Comparison of ENCODE assay signal across 8 mouse cellular contexts in the genomic region with DNA sequence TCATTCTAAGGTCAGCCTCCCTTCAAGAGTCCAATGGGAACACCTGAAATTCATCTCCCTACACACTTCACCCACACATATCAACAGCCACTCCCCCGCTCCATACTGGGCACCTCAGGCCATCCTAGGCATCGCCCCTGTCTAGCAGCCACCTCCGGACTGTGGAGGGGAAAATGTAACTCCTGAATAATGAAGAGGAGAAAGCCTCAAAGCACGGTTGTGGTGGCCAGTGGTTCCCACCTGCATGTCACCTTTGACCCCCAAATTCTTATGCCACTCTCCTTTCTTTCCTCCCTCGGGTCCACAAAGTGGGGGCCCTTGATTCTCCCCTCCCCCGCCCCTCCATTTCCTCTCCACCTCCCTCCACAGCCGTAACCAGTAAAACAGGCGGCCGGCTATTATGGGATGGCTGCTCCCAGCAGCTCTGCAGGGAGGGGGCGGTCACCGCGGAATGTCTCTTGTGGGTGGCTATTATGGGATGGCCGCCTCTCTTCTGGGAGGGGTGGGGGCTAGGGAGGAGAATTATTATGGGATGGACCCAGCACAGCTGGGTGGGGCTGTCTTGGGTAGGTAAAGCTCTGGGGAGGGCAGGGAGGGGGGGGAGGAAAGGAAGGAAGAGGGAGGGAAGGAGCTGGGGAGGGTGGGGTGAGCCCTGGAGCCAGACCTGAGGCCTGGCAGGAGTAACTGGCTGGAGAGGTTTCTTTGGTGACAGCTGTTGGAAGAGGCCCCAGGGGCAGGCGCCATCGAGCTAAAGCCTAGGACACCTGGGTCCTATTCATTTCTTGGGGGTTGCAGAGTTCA. TPM values are rescaled to one million over a fixed set of nuclear protein-coding genes. Genes with fewer than 3 reads are reported as not detected.
A peak's percentile ranks its signal among the peaks of the same experiment; 100 is the strongest.
DNase-seq lines count a peak whose midpoint lies in the region; ATAC-seq and TF ChIP-seq lines count a peak whose summit lies in the region.

No protein-coding gene starts in this region.

- peak; percentile 68 for ATAC-seq in G1E (ENCODE audit: extremely low read depth, insufficient number of reproducible peaks, low FRiP score, poor library complexity, severe bottlenecking)
- peak; percentile 78 for ATAC-seq in forebrain, embryonic 15.5 days (replicated peaks)
- peak; percentile 58 for ATAC-seq in liver, embryonic 15.5 days (ENCODE audit: insufficient read depth)
- peak; percentile 76 for ATAC-seq in neural tube, embryonic 12.5 days (ENCODE audit: low FRiP score, low read depth)

- under 1% methylated on average over 15 of the region's 15 CpGs for WGBS in forebrain, embryonic 15.5 days
- WGBS in liver, embryonic 15.5 days (ENCODE audit: insufficient replicate concordance): 2% methylated on average over 15 of the region's 15 CpGs
- 4% methylated on average over 15 of the region's 15 CpGs for WGBS in neural tube, embryonic 12.5 days

- no peak for TF ChIP-seq CTCF in G1E (IDR thresholded peaks at IDR 0.05; ENCODE audit: low read depth, low read length)

- peak overlapping the region; percentile 17 for H3K9ac ChIP-seq in forebrain, embryonic 15.5 days (replicated peaks)
- peak overlapping the region; percentile 55; the same call in 1 of the 2 replicates for H3K9ac ChIP-seq in liver, embryonic 15.5 days
- peak overlapping the region; percentile 40 for H3K9ac ChIP-seq in neural tube, embryonic 12.5 days

- no peaks in the 10 kb centered on the region for H3K36me3 ChIP-seq in G1E (replicated peaks)
- H3K36me3 ChIP-seq in forebrain, embryonic 15.5 days: no peaks in the 10 kb centered on the region
- H3K36me3 ChIP-seq in liver, embryonic 15.5 days (replicated peaks): no peaks in the 10 kb centered on the region
- H3K36me3 ChIP-seq in neural tube, embryonic 12.5 days: no peaks in the 10 kb centered on the region

- intact Hi-C loops in heart, postnatal 10 days (cut with DNase I): no loop called here

- H3K9me3 ChIP-seq in G1E (replicated peaks): no peaks in the 10 kb centered on the region
- no peaks in the 10 kb centered on the region for H3K9me3 ChIP-seq in forebrain, embryonic 15.5 days
- H3K9me3 ChIP-seq in liver, embryonic 15.5 days (replicated peaks): no peaks in the 10 kb centered on the region
- H3K9me3 ChIP-seq in neural tube, embryonic 12.5 days: no peaks in the 10 kb centered on the region

- H3K27ac ChIP-seq in forebrain, embryonic 15.5 days (replicated peaks): peak overlapping the region; percentile 94
- peak overlapping the region; percentile 84 for H3K27ac ChIP-seq in liver, embryonic 15.5 days (replicated peaks)
- H3K27ac ChIP-seq in neural tube, embryonic 12.5 days: peak overlapping the region; percentile 91

- H3K27me3 ChIP-seq in G1E (ENCODE audit: insufficient read depth, low read length): no peaks in the 10 kb centered on the region
- H3K27me3 ChIP-seq in forebrain, embryonic 15.5 days: no peaks in the 10 kb centered on the region
- no peaks in the 10 kb centered on the region for H3K27me3 ChIP-seq in liver, embryonic 15.5 days
- no peaks in the 10 kb centered on the region for H3K27me3 ChIP-seq in neural tube, embryonic 12.5 days (replicated peaks)

- H3K4me3 ChIP-seq in G1E (ENCODE audit: low read depth, low read length): peak overlapping the region; percentile 59; the same call in 1 of the 2 replicates
- peak overlapping the region; percentile 18 for H3K4me3 ChIP-seq in forebrain, embryonic 15.5 days
- peak overlapping the region; percentile 42 for H3K4me3 ChIP-seq in liver, embryonic 15.5 days (replicated peaks)
- H3K4me3 ChIP-seq in neural tube, embryonic 12.5 days: peak overlapping the region; percentile 15

- peak; percentile 77 for DNase-seq in G1E (ENCODE audit: low spot score)
- DNase-seq in cerebellum, adult 18-20 months: peak; percentile 69 to 78
- DNase-seq in heart, postnatal 10 days: peak; percentile 83 to 86
- DNase-seq in kidney, postnatal 36 days: peak; percentile 87 to 92
- DNase-seq in thymus, postnatal 0 days (ENCODE audit: low spot score): peak; percentile 81

- peaks cover 49% of the 10 kb centered on the region for H3K4me1 ChIP-seq in G1E (ENCODE audit: insufficient read depth, low read depth, low read length)
- H3K4me1 ChIP-seq in forebrain, embryonic 15.5 days: peaks cover 25% of the 10 kb centered on the region
- H3K4me1 ChIP-seq in liver, embryonic 15.5 days (replicated peaks): peaks cover 53% of the 10 kb centered on the region
- peaks cover 22% of the 10 kb centered on the region for H3K4me1 ChIP-seq in neural tube, embryonic 12.5 days

- peak overlapping the region; percentile 45 for H3K4me2 ChIP-seq in forebrain, embryonic 15.5 days (replicated peaks)
- H3K4me2 ChIP-seq in liver, embryonic 15.5 days: peak overlapping the region; percentile 74
- peak overlapping the region; percentile 59 for H3K4me2 ChIP-seq in neural tube, embryonic 12.5 days (replicated peaks)

RNA-seq across cellular contexts. Expression of gene Chd4, which starts 6.1 kb away (rescaled TPM):
- total RNA-seq in G1E (2014; fragmentation: Nextera tagmentation) (235 and 241 TPM in 2 replicates), G1E (2017) (326 and 362 TPM in 2 replicates)
- polyA plus RNA-seq in G1E (2012): 188 and 219 TPM in 2 replicates
- 98.9 and 112 TPM in 2 replicates for polyA plus RNA-seq in forebrain, embryonic 15.5 days (2015; fragmentation: Nextera tagmentation; extraction: Ambion mirVana)
- total RNA-seq in heart, postnatal 10 days (2021): 100 to 1,000 TPM; 170 to 183 TPM
- polyA plus RNA-seq in liver, embryonic 15.5 days (2015; fragmentation: Nextera tagmentation; extraction: Ambion mirVana): 22.6 TPM in 2 replicates
- polyA plus RNA-seq in neural tube, embryonic 12.5 days (2016; fragmentation: Nextera tagmentation; extraction: Ambion mirVana): 115 and 121 TPM in 2 replicates
- 70.0 and 84.9 TPM in 2 replicates for polyA plus RNA-seq in thymus, postnatal 0 days (2015; fragmentation: Nextera tagmentation; extraction: Ambion mirVana)

RNA-seq across cellular contexts. Expression of gene Lpar5, which starts 22.0 kb away (rescaled TPM):
- total RNA-seq in G1E (2014; fragmentation: Nextera tagmentation): 0.83 and 2.3 TPM in 2 replicates
- total RNA-seq in G1E (2017): 2.4 and 2.6 TPM in 2 replicates
- polyA plus RNA-seq in G1E (2012): 0.83 and 1.4 TPM in 2 replicates
- 0.50 and 0.71 TPM in 2 replicates for polyA plus RNA-seq in forebrain, embryonic 15.5 days (2015; fragmentation: Nextera tagmentation; extraction: Ambion mirVana)
- total RNA-seq in heart, postnatal 10 days (2021): under 1 TPM; 0.37 to 0.53 TPM
- 1.3 TPM in 2 replicates for polyA plus RNA-seq in liver, embryonic 15.5 days (2015; fragmentation: Nextera tagmentation; extraction: Ambion mirVana)
- 0.32 and 0.54 TPM in 2 replicates for polyA plus RNA-seq in neural tube, embryonic 12.5 days (2016; fragmentation: Nextera tagmentation; extraction: Ambion mirVana)
- polyA plus RNA-seq in thymus, postnatal 0 days (2015; fragmentation: Nextera tagmentation; extraction: Ambion mirVana): 3.5 and 4.2 TPM in 2 replicates

RNA-seq across cellular contexts. Expression of gene Acrbp, which starts 40.2 kb away (rescaled TPM):
- total RNA-seq in G1E (2014; fragmentation: Nextera tagmentation) (11.8 and 16.1 TPM in 2 replicates), G1E (2017) (4.7 and 8.1 TPM in 2 replicates)
- polyA plus RNA-seq in G1E (2012): 6.4 and 9.4 TPM in 2 replicates
- 21.9 and 26.2 TPM in 2 replicates for polyA plus RNA-seq in forebrain, embryonic 15.5 days (2015; fragmentation: Nextera tagmentation; extraction: Ambion mirVana)
- 1 to 10 TPM; 2.1 to 2.8 TPM for total RNA-seq in heart, postnatal 10 days (2021)
- 1.7 and 2.4 TPM in 2 replicates for polyA plus RNA-seq in liver, embryonic 15.5 days (2015; fragmentation: Nextera tagmentation; extraction: Ambion mirVana)
- polyA plus RNA-seq in neural tube, embryonic 12.5 days (2016; fragmentation: Nextera tagmentation; extraction: Ambion mirVana): 15.1 and 15.3 TPM in 2 replicates
- 9.2 and 10.2 TPM in 2 replicates for polyA plus RNA-seq in thymus, postnatal 0 days (2015; fragmentation: Nextera tagmentation; extraction: Ambion mirVana)

RNA-seq across cellular contexts. Expression of gene Nop2, which starts 42.0 kb away (rescaled TPM):
- 56.9 and 61.0 TPM in 2 replicates for total RNA-seq in G1E (2014; fragmentation: Nextera tagmentation)
- 87.7 and 89.2 TPM in 2 replicates for total RNA-seq in G1E (2017)
- 53.4 and 90.0 TPM in 2 replicates for polyA plus RNA-seq in G1E (2012)
- polyA plus RNA-seq in forebrain, embryonic 15.5 days (2015; fragmentation: Nextera tagmentation; extraction: Ambion mirVana): 51.1 and 51.8 TPM in 2 replicates
- total RNA-seq in heart, postnatal 10 days (2021): 10 to 100 TPM; 23.7 to 25.3 TPM
- 32.1 and 33.5 TPM in 2 replicates for polyA plus RNA-seq in liver, embryonic 15.5 days (2015; fragmentation: Nextera tagmentation; extraction: Ambion mirVana)
- polyA plus RNA-seq in neural tube, embryonic 12.5 days (2016; fragmentation: Nextera tagmentation; extraction: Ambion mirVana): 53.9 and 56.3 TPM in 2 replicates
- polyA plus RNA-seq in thymus, postnatal 0 days (2015; fragmentation: Nextera tagmentation; extraction: Ambion mirVana): 53.9 and 60.7 TPM in 2 replicates

RNA-seq across cellular contexts. Expression of gene Ing4, which starts 50.2 kb away (rescaled TPM):
- 36.2 and 37.5 TPM in 2 replicates for total RNA-seq in G1E (2014; fragmentation: Nextera tagmentation)
- 99.6 and 118 TPM in 2 replicates for total RNA-seq in G1E (2017)
- 14.3 and 14.6 TPM in 2 replicates for polyA plus RNA-seq in G1E (2012)
- polyA plus RNA-seq in forebrain, embryonic 15.5 days (2015; fragmentation: Nextera tagmentation; extraction: Ambion mirVana): 207 and 211 TPM in 2 replicates
- total RNA-seq in heart, postnatal 10 days (2021): 10 to 100 TPM; 41.8 to 47.3 TPM
- polyA plus RNA-seq in liver, embryonic 15.5 days (2015; fragmentation: Nextera tagmentation; extraction: Ambion mirVana): 27.6 and 30.9 TPM in 2 replicates
- polyA plus RNA-seq in neural tube, embryonic 12.5 days (2016; fragmentation: Nextera tagmentation; extraction: Ambion mirVana): 151 and 156 TPM in 2 replicates
- polyA plus RNA-seq in thymus, postnatal 0 days (2015; fragmentation: Nextera tagmentation; extraction: Ambion mirVana): 113 and 118 TPM in 2 replicates

Comparison
In these comparisons a context has a peak if more than half of its experiments do, and no peak if none do; other contexts are left out.
1. Peak in every context shown above with its lines: DNase-seq, ATAC-seq, H3K4me3 ChIP-seq and H3K27ac ChIP-seq.